Mouse (Mus musculus): ENCODE measurements at regions not wholly inside any gene's neighbourhood (a gene's known extent, or its start where the extent isn't known, plus 50 kb on each side); places are given as distances from the start of the nearest gene placed in this dataset.
A peak's percentile ranks its signal among the peaks of the same experiment; 100 is the strongest.

DNA sequence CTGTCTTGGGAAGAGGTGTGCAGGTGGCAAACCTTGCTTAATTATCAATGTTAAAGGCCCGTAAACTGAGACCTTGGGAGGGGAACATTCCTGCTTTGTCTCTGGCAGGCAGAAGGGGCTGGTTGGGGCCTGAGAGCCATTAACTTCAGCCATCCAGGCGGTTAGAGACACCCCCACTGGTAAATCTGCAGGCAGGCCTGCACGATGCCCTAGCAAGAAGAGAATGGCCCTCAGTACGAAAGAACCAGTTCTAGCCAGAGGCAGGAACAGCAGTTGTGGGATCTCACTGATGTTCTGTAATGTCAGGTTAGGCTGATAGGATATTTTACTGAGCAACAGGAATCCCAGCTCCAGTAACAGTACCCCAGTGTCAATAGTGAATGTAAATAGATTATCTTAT is 70.5 kb downstream of the Apip start:
- DNase-seq (ENCODE audit: low spot score in 2 of 2), result no peak

DNA sequence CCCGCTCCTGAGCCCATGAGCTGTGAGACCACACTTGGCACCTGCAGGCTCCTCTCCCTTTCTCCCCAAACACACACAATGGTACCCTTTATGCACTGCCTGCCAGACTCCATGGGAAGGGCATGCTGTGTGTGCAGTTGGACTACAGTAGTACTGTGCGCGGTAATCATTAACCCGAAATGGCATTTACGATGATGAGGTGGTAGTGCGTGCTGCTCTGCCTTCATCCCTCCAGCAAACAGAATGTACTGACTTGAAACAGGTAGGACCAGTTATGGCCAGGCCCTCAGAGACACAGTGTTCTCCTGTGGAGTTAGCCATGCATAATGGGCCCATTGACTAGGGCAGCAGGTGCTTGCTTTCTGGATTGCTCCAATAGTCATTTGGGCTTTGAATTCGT is 70.9 kb downstream of the Apip start:
- DNase-seq (ENCODE audit: low spot score in 2 of 2), result no peak

DNA sequence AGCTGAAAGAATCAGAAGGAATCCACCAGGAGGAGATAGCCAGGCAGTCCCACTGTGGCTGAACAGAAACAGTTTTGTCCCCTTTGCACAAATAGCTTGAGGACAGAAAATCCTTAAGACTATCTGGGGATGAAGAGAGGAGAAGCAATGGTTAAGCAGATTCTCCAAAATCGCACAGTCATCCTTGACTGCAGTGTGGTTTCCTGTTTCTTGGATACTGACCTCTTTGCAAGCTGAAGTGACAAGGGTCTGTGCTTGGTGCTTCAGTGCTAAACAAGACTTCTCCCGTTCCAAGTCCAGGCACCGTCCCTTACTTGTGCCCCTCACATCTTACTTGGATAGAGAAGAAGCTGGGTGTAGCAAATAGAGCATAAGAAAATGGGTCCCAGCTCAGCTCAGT is 71.6 kb downstream of the Apip start:
- no peak for DNase-seq (ENCODE audit: low spot score in 2 of 2)

DNA sequence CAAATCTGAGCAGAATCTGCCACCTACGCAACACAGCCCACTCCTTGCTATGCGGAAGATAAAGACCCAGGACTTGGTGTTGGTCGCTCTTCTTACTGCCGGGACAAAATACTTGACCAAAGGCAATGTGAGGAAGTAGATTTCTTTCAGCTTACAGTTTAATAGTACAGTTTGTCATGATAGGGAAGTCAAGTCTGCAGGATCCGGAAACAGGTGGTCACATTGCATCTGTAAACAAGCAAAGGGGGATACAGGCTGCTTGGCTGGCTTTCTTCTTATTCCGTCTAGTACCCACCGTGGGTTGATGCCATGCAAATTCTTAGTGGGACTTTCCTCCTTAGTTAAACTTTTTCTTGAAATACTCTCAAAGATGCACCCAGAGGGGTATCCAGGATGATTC is 72.7 kb downstream of the Apip start:
- no peak for DNase-seq (ENCODE audit: low spot score in 2 of 2)

DNA sequence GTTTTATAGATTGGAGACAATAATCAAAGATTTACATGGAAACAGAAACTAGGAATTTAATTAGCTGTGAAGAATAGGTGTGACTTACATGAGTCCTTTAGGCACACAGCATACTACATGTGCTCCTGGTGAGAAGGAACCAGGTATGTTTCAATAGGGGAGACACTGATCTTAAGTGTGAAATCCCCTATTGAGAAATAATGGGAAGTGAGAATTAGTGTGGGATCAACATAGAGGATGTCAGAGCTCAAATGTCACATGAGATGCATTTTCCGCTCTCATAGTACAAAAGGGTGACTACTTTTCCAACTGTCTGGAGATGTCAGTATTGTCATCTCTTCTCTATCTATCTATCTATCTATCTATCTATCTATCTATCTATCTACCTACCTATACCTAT is 79.8 kb downstream of the Apip start:
- no peak for DNase-seq (ENCODE audit: low spot score in 2 of 2)

DNA sequence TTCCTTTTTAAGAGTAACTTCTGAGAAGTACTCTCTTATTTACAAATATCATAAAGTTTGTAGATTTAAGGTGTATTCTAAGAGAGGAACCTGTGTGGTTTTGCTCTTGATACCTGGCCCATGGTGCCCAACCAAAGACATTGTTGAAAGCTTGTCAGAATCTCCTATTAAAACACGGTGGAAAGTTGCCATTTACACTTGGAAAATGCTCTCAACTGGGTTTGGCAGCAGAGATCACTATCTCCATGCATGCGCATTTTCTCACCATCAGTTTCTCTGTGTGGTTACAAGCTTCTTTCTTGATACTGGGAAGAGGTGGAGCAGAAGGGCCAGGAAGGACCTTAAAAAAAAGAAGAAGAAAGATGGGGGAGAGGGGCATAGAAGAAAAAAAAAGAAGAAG is 94.3 kb downstream of the Apip start:
- DNase-seq (ENCODE audit: low spot score in 2 of 2), result no peak

DNA sequence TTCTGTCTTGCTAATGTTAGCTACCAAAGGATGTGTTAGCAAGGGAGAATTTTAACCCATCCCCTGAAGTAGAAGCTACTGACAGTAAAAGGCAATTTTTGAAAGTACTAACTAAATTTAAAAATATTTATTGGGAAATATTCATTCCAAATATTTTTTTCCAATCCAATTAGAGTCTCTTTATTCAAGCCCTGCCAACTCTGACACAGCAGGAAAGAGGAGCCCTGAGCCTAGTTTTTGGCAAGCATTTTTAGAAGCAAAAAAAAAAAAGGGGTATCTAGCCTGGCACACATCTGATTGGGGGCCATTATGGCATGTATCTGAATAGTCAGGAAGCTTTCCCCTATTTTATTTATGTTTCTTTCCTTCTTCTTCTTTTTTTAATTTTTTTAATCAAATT is 94.8 kb downstream of the Apip start:
- DNase-seq (ENCODE audit: low spot score in 2 of 2), result peak in 1 of 2 experiments; percentile 10

DNA sequence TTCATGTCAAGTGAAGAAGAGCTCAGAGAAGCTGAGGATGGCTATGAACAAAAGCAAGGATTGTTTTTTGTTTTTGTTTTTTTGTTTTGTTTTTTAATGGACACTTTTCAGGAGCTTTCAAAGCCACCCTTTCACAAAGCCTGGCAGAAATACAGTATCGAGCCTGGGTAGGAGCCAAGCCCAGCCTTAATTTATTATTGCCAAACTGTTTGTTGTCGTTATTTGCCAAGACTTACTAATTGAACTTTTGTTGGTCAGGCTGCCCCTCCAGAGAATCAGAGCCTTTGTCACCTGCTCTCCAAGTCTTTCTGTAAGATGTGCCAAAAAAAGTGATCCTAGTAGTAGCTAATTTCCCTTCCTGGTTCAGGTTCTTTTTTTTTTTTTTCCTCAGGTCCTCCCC is 103.9 kb downstream of the Apip start:
- no peak for DNase-seq (ENCODE audit: low spot score in 2 of 2)

DNA sequence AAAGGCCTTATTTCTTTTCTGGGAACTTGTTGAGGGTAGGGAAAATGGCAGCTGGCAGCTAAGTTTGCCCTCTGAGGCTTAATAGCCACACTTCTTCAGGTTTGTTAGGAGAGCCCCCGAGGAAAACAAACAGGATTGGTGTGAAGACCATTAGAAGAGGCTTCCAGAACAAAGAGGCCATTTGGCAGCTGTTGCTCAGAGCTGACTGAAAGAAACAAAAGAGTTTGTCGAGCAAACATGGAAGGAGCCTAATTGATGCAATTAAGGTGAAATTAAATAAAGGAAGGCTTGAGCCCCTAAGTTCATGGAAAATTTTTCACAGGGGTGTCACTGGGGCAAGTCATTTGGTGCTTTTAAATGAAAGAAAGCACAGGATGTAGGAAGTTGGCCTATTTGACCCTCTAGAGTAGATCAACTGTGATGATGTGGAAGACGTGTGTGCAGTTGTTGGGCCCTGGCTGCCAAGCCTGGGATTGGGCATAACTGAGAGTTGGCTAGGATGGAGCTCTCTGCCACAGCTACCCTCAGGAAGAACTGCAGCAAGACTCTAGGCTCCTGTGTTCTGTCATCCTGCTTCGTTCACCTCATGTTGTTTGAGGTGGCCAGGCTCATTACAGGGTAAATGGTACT is 106.9 kb downstream of the Apip start:
- DNase-seq (ENCODE audit: low spot score in 2 of 2), result no peak

DNA sequence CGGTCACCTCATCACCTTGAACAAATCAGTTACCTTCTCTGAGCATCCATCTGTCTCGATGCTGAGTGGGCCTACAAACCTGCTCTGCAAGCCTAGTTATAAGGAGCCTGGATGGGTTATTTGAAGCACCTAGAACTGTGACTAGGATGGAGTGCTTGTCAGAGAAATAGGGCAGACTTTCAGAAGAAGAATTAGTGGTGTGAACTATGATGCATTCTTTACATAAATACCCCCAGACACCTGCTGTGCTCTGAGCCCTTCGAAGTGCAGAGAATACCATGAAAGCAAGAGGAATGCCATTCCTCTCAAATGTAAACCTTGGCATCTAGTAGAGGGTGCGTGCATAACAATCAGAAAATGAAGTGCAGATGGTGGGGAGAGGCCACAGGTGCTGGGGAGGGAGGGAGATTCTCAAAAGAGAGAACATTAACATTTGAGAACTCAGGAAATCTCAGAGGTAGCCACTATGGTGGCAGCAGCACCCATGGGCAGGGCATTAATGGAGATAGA is 113.3 kb downstream of the Apip start:
- DNase-seq (ENCODE audit: low spot score in 2 of 2), result no peak

DNA sequence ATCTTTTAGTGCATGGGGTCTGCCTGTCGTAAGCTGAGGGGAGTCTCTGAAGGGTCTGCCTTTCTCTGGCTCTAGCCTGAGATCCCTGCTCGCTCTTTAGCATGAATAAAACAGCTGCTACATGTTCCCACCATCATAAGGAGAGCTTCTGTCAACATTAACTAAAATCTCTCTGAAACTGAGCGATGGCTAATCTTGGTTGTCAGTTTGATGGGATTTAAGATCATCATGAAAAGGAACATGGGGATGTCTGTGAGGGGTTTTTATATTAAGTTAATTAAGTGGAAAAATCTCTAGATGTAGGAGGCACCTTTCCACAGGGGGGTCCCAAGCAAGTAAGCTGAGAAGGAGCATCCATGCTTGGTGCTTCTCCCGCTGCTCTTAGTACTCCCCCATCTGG is 110.5 kb downstream of the Ehf start:
- no peak for DNase-seq (ENCODE audit: low spot score in 2 of 2)

DNA sequence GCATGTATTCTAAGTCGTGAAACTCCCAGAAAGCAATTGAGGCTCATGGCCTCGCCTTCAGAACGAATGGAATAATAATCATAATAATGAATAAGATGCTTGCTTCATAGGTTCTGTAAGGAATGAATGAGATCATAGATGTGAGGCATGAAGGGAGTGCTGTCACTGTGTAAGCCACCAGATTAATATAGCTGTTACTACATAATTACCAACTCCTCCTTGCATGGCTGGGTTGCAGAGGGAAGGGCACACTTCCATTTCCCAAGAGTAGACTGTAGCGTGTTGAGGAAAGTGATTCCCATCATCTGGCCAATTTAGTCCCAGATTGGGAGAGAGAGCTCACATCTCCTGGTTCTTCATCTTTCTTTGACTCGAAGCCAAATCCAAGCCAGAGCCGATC is 102.8 kb downstream of the Ehf start:
- DNase-seq (ENCODE audit: low spot score in 2 of 2), result no peak

DNA sequence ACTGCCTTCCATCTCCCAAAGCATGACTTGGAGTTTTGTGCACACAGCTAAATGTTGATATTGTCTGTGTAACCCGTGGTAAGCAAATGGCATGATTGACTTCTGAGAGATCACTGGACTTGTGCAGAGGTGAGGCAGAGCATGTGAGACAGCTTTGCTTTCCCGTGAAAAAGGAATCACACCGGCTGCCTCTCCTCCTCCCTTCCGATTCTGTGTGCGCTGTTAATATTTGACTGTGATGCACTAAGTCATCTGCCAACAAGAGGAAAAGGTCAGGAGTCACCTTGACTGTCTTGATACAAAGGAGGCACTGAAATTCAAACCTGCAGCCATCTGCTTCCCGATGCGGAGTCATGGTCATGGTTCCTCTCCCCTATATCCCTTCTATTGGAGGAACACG is 98.0 kb downstream of the Ehf start:
- DNase-seq (ENCODE audit: low spot score in 2 of 2), result no peak

DNA sequence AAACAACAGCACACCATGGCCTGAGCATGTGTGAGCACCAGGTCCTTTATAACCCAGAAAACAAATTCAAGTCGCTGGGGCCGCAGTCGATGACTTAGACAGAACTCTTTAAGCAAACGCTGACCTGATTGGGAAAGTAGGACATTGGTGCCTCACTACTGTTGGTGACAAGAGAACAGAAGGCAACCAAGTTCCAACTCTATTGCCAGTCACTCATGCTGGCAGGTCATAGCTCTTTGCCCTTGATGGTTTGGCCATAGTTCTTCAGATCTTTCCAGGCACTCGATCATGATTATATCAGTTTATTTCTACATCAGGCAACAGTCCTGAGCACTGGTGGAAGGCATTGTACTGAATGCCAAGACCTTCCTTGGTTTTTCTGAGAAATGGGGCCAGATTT is 94.7 kb downstream of the Ehf start:
- no peak for DNase-seq (ENCODE audit: low spot score in 2 of 2)

DNA sequence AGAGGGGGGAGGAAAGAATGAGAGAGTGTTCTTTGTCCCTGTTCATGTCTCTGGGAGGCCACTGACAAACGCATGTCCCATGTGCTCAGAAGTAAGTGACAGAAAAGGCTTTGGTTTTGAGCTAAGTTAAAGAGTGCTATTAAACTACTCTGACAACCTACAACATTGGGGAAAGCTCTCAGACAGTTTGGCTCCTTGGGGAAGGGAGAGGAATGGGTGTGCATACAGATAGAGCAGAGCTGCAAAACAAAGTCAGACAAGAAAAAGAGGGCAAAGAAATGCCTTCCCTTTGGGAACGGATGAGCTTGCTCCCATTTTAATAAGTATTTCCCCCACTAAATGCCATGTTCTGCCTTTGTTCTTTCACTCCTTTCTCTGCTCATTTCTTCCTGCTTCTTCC is 94.0 kb downstream of the Ehf start:
- no peak for DNase-seq (ENCODE audit: low spot score in 2 of 2)

DNA sequence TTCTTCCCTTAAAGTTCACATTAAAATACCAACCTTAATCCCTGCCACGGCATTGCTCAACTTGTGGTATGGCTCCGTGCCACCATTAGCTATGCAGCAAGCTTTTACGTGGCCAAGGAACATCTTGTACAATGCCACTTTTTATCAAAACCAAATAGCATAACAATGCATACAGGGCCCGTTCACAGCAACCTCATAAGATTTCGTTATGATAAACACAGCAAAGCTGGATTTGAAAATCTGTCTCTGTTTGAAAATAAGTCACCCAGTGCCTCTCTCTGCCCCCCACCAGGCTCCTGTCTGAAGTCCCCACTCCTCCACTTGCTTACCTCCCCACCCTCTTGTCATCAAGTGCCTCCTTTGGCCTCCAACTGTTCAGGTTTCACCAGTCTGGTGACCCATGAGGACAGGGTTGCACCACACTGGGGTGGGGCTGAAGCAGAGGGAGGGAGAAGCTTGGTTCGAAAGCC is 93.5 kb downstream of the Ehf start:
- no peak for DNase-seq (ENCODE audit: low spot score in 2 of 2)

DNA sequence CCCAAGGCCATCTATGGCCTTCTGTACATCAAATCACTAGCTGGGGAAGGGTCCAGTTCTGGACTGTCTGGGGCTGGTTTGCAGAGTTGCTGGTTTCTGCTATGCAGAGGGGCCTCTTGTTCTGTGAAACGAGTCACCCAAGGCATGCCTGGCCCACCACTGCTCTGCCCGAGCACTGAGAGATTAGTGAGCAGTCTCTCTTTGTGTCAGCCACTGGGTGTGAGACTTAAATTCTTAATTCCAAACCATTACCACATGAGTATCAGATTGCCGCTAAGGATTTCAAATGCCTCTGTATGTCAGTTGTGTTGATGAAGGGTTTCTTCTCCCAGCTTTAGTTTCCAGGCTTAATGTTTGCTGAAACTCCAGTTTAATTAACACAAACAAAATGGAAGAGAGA is 91.9 kb downstream of the Ehf start:
- no peak for DNase-seq (ENCODE audit: low spot score in 2 of 2)
